Mouse (Mus musculus): Measurements from ENCODE around the gene Rbpj.

The Rbpj gene

DNA sequence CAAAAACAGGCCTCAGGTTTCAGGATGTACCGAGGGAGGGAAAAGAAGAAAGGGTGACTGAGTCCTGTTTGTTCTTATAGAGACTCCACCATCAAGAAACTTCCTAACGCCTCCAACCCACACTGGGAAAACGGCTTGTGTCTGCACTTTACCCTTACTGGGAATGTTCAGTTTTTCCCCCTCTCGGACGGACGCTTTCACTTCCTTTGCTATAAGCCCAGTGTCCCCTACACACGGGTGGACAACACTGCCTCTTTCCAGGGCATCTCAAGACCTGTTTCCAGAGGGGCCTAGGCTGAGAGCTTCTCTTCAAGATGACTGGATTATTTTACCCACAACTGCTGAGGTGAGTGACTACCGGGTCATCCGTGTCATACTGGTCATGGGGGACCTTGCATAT, at the start of gene Rbpj:
TSS of gene Rbpj (plus strand) at position 270 of the 400 bp plus-strand sequence.
- DNase-seq (ENCODE audit: low spot score in 2 of 2), result no peak

DNA sequence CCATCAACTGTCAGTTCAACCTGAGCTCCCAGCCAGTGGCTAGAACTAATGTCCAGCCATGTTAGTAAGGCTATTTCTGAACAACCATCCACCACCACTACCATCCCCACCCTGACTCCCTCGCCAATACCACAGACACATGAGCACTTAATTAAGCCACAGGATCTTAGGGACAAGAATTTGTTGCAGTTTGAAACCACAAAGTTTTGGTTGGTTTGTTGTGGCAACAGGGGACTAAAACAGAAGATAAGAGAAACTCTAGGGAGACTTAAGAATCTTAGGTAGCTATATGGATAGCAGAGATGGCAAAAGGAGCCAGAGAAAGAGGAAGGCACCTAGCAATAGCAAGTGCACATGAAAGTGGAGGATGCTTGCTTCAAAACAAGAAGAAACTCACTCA, 45.2 kb upstream of the Rbpj start:
- DNase-seq (ENCODE audit: low spot score in 2 of 2), result no peak

DNA sequence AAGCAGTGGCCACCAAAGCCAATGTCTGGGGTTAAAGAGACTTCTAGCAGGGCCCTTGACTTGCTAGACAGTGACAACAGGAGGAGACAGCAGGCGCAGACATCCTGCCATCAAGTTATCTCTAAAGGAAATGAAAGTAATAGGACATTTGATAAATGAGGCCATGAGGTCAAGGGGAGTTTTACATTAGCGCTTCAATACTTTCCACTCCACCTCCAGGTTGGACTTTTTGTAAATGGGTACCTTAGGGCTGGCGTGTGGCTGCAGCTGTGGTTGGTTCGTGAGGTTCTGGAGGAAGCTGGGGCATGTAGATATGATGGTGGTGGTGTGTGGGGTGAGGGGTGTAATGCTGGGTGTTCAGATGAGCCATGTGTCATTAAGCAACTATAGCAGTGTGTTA, 44.7 kb upstream of the Rbpj start:
- no peak for DNase-seq (ENCODE audit: low spot score in 2 of 2)

DNA sequence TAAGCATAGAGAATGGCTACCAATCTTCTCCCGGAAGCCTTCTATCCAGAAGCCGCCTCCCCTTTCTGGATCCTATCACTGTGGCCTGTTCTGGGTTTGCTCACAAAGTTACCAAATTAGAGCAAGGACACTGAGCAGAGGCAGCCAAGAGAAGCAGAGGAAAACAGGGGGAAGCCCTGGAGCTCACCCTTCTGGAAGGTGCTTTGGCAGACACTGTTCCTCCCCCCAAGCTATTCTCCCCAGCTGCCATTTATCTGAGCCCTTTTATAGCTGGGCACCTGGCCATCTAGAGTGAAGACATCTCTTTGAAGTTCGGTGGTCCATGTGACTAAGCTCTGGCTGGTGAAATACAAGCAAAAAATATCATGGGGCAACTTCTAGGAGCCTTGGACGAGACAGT, 38.5 kb upstream of the Rbpj start:
- no peak for DNase-seq (ENCODE audit: low spot score in 2 of 2)

DNA sequence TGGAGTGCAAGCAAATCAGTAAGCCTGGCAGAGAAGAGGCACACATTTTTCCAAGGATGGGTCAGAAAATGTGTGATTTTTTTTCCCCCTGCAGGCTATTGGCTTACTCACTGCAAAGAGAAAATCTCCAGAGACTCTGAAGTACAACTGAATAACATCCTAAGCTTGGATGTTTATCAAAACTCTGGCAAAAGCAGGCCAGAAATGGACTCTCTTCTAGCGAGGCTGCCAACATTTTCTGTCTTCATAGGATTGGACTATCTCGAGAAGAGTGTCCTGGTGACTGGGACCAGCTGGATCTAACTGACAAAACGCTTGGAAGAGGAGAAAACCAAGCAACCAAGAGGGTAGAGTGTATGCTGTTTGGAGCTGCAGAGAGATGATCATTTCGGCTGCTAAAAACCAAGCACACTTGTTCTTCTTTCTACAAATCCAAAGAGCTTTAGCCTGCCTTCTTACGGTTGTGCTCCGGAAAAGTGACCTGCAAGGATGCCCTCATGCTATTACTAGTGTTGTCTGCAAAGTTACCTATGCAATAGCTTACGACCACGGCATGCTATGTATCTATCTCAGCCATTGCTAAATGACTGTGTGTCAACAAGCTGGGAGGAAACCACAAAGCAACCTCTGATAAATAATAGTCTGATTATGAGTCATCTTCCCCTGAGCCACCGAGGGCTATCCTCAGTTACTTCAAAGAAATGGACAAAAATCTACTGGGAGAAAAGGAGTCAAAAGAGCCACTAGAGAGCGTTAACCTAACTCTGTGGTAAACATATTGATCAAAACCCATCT, 36.1 kb upstream of the Rbpj start:
- DNase-seq (ENCODE audit: low spot score in 2 of 2), result no peak

DNA sequence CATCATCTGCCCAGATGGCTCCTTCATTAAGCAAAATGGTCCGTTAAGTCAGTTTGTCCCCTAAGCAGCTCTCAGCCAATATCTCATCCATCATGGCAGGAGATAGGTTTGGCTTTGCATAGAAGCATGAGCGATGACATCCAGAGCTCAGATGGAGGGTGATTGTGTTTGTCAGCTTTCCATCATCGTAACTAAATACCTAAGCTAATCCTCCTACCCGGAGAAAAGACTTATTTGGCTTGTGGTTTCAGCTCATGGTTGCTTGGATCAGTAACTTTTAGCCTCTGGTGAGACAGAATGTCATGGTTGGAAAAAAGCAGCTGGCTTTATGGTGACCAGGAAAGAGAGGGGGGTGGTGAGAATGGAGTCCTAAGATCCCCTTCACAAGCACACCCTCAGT, 33.5 kb upstream of the Rbpj start:
- no peak for DNase-seq (ENCODE audit: low spot score in 2 of 2)

DNA sequence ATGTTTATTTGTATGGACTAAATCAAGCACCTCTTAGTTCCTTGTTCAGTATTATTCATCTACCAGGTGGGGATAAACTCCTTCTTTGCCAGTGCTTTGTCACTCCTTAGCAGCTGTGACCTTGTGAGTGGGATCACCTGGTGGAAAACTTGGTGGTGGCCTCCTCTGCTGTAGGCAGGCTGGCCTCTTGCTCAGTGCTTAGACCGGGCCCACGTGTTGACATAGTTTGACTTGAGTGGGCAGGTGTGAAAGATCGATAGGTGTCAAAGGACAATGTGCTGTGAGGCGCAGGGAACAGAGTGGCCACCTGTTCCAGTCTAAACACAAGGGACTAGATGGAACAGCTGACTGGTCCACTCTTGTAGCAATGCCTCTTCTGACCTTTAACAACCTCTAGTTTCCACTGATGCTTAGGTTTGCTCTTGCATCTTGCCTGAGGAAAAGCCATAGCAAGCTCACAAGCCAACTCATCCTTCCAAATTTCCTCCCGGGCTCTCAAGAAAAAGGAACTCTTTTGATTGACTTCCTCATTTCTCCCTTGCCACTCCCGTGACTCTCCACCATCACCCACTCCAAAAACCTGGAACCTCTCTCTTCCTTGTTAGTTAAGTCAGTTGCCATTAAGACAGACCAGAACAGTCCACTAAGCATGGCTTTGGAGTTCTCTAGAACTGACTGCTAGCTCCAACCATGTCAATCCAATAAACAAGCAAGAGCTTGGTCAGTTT, 28.9 kb upstream of the Rbpj start:
- DNase-seq (ENCODE audit: low spot score in 2 of 2), result no peak

DNA sequence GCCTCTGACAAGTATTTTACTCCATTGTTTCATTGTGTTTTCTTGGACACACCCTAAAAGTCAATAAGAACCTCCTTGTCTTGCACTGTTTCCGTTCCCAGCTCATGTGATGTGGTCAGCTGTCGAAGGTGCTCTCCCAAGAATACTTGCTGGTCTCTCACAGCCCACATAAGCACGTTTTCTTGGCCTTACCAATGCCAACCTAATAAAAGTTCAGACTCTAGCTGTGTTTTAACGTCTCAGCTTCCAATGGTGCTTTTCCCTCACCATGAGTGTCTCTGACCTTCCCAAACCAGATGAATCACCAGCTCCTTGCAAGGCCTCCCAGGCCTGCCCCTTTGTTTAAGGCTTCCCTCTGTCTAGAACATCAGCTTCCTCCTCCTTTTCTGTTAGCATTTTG, 28.2 kb upstream of the Rbpj start:
- DNase-seq (ENCODE audit: low spot score in 2 of 2), result no peak

DNA sequence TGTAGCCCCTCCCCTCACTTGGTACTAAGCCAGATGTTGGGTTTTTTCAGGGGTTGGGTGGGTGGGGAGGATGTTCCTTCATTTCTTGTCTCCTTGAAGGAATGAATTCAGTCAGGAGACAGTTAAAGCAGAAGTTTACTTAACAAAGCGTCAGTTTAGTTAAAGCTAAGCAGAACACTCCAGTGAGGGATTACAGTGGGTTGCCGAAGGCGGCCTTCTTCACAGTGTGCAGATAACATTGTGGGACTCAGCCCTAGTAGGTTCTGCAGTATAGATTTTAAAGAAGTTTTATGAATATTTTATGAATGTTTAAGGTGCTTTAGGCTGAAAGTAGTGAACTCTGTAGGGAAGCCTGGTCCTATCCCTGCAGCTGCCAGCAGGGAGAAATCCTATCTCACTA, 27.7 kb upstream of the Rbpj start:
- DNase-seq (ENCODE audit: low spot score in 2 of 2), result no peak

DNA sequence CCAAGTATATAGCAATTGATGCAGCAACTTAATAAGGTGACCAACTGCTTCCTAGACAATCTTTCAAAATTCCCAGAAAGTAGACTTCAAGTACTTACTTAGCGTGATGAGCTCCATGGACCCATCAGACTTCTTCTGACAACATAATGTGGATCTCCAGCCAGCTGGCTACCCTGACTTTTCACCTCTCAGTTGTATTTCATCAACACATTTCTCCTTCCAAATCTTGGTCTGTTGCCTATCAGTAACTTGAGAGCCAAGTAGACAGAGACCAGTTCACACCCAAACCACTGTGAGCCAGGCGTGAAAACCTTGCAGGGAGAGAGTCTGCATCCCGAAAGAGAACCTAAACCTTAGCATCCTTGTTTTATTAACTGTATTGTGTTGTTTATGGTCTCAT, 26.3 kb upstream of the Rbpj start:
- no peak for DNase-seq (ENCODE audit: low spot score in 2 of 2)

DNA sequence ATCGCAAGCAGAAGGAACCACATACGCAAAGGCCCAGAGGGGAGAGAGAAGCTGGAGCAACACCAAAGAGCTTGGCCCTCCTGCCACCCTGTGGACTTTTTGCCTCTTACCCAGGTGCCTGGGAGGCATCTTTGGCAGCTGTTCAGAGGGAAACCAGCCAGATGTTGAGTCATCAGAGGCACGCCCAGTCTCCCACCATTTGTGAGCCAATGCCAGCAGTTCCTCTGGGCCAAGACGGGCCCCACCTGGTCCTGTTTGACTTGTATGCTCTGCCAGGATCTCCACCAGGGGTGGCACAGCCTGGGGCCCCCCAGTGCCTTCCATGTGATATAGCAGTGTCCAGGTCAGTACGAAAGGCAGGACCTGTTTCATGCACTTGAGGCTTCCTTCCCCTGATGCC, 21.9 kb upstream of the Rbpj start:
- no peak for DNase-seq (ENCODE audit: low spot score in 2 of 2)

DNA sequence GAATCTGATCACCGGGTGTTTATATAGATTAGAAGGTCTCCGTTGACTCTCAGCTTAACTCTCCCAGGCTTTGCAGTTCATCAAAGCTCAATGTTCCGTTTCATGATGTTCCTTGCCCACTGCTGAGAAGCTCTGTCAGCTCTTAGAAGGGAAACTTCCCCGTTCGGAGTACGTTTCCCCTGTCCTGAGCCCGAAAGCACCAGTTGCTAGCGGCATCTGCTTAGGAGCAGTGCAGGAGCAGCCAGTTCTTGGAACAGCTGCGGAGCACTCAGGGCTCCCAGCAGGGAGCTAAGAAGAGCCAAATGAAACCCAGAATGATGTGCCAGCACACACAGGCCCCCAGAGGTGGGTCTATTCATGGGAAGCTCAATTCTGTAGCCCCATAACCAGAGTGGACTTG, 15.0 kb upstream of the Rbpj start:
- no peak for DNase-seq (ENCODE audit: low spot score in 2 of 2)

DNA sequence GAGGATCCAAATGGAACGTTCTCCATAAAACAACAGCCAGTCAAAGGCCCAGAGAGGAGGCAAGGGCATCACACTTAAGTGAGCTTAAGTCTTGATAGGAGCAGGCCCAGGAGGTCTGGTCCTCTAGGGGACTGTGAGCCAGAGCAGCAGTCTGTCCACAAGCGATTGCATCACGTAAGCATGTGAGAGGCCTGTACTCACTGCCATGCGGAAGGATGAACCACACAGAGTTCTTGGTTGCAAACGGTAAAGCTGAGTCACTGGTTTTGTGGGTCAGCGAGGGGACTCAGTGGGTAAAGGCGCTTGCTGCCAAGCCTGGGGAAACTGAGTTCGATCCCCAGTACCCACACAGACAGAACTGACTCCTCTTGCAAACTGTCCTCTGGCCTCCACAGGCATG, 14.1 kb upstream of the Rbpj start:
- DNase-seq (ENCODE audit: low spot score in 2 of 2), result no peak

DNA sequence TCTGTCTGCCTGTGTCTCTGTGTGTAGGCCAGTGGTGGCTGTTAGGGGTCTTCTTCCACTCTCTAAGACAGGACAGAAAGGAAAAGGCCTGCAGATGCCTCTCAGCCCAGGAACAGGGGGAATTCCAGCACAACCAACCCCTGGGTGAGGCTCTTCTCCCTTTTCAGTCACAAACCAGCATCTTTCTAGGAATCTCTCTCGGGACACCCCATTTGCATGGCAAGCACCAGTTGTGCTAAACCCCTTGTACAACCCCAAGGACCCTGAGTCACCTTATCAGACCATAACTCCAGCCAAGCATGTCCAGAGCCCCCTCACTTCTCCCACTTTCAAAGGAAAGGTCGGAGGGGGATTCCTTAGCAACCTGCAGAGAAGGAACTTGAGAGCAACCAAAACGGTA, 13.0 kb upstream of the Rbpj start:
- DNase-seq (ENCODE audit: low spot score in 2 of 2), result no peak

DNA sequence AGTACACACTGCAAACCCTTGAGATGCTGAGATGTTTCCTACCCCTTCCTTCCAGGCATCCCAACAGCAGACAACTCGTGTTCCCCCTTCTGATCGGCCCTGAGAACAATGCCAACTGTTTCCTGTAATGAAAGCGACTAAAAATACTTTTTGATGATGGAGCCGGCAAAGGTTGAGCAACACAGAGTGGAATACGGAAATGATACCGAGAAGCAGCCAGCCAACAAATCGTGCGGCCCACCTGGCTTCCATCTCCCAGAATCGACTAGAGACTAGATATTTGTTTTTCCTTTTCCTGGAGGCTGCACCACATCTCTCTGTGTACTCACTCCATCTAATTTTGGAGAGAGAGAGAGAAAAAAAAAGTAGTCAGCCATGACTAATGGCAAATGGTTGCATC, 11.2 kb upstream of the Rbpj start:
- no peak for DNase-seq (ENCODE audit: low spot score in 2 of 2)

DNA sequence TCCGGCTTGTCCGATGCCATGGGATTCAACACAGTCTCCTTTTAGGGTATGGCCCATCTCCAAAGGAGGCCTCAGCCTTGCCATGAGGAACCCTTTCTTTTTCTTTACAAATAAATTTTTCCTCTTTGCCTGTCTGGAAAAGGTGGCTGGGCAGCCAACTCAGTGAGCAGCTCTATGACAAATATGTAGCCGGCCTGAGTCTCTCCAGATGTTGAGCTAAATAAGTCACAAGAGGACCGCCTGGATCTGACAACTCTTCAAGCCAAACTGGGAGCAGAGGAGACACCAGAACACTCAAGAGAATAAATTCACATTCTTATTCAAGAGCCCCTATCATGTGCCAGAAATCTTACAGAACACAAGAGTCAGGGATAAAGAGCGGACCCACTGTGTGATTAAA, 10.5 kb upstream of the Rbpj start:
- no peak for DNase-seq (ENCODE audit: low spot score in 2 of 2)

DNA sequence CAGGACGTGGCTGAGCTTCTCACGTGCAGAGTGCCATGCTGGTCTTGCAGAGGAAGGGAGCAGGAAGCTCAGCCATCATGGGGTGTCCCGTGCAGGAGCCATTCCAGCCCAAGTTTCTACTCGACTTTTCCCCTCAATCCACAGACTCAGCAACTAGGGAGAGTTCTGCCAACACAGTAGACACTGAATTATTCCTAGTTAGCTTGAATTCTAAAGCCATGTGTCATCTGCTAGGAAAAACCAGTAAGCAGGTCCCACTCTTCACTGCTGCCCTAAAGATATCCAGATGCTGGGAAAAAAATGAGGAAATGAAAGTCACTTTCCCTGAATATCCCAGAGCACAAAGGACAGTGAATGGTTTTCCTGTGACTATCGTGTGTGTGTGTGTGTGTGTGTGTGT, 5.8 kb upstream of the Rbpj start:
- DNase-seq (ENCODE audit: low spot score in 2 of 2), result no peak

DNA sequence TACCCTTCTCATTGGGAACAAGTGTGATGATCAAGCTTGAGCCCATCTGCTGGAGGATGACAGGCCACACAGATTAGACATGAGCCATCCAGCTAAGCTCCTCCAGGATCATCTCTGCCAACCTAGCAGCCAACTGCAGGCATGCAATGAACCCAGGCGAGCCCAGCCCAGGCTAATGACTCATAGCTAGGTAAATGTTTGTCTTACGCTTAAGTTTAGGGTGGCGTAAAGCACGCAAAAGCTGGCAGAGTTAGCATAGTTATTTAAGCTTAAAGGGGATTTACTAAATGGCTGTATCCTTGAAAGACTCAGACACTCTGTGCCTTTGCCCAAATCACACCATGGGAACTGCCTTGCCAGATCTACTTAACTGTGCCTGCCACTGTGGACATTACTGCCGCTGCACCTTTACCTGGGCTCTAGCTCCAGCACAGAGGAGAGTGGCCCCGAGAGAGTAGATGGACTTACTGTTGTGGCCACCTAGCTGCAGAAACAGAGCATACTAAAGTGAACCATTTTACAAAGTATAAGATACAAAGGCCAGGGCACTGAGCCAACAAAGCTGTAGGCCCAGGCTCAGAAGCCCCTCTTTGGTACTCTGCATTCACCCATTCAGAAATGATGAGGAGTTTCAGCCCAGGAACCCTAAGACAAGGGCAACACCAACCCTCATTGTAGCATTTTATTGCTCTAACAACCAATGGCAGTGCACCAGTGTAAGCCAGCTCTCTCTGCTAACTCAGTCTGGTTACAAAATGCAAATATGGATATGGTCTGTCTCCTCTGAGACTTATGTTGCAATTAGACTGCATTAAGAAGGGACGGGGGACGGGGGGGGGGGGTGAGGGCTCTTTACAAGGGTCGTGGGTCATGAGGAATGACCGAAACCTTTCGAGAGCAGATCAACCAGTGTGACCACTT, 2.6 kb upstream of the Rbpj start:
- no peak for DNase-seq (ENCODE audit: low spot score in 2 of 2)

DNA sequence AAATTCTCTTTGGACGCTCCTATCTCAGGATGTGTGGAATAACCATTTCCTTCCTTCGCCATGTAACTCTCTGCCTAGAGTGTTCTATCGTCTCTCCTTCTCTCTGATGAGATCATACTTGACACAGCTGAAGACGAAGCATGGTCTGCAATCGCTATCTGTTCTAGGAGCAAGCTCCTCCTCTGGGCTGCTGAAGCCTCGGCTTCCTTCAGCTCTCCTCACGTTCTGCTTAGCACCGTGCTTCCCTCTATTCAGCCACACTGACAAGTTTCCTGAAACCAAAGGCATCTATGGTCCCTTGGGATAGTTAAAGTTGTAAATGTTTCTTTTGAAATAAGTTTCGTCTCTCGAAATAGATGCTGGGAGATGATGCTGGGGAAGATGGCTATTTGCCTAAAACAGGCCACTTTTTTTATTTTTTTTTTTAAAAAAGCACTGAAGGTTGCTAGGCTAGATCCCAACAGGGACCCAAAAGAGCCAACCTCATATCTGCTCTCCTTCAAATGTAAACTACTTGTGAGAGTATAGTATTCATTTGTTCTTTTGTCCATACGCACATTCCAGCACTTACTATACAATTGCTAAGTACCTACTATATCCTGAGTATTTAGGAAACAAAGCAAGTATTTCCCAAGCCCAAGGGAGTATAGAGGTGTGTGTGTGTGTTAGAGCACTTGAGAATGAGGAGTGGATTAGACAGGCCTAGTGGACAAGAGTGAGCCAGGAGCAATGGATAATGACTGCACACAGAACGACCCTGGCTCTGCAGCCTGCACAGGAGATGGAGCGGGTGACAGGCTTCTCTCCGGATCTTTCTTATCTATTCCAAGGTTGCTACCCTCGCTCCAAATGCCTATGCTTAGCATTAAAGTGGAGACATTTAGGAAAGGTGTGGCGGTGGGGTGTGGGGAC, 726 bp downstream of the Rbpj start:
- no peak for DNase-seq (ENCODE audit: low spot score in 2 of 2)

DNA sequence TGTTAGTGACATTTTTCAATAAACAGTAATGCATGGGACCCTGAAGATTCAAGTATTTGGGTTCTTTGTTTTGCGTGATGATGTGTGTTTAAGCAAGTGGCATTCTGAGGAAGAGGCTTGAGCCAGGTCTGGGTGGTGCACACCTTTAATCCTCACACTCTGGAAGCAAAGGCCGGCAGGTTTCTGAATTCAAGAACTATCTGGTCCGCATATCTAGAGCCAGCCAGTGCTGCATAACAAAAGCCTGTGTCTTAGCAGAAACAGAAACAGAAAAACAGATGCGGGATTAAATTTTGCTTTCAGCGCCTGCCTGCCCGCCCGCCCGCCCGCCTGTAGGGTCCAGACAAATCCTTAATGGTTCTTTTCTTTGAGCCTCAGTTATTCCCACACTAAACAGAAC, 1.6 kb downstream of the Rbpj start:
- DNase-seq (ENCODE audit: low spot score in 2 of 2), result no peak

DNA sequence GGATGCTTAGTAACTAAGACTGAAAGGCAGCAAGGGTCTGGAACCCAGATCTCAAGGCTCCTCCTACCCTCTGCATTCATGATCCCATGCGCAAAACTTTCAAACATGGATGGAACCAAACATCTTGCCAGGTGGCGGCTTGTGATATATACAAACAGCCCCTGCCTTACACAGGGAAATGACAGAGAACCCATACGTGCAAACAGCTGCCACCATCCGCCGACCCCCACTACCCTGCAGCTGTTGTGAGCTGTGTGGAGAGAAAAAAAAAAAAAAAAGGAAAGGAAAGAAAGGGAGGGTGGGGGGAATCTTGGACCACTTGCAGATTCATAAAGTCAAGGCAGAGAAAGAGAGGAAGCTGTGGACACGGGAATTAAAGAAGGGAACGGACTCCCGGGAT, 2.4 kb downstream of the Rbpj start:
- DNase-seq (ENCODE audit: low spot score in 2 of 2), result no peak

Measured in frontal cortex, postnatal 25 days (tissue).